Mouse (Mus musculus): ENCODE results near the gene Olfr1513. TPM values are rescaled to one million over a fixed set of nuclear protein-coding genes. Genes with fewer than 3 reads are reported as not detected.
"Not testable (repeated sequence)": the region's sequence is repeated elsewhere in the genome, so short reads cannot be mapped to it uniquely, and the experiment has no call there.

Olfr1513 gene
- not detected in 2 replicates for polyA plus RNA-seq (2014; fragmentation: Nextera tagmentation; extraction: Ambion mirVana)

DNA sequence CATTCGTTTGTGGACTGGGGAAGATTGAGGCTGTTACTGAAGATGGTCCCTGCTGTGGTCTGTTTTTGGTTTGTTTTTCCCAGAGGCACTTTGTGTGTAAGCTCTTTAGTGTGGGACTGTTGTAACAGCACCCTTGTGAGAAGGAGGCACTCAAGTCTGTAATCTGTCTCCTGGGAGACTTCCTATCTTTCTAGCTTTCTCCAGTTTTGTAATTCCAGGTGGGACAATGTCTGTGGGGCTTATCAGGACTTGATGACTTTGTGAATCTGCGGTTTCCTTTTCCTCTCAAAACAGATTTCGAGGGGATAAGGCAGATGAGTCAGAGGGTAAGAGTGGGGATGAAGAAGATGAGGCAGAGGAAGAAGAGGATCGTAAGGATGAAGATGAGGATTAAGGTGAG, at the start of gene Olfr1513:
TSS of gene Olfr1513 (minus strand) at position 101 of the 400 bp plus-strand sequence.
- ATAC-seq (ENCODE audit: low FRiP score), result no peak
- Histone ChIP-seq H3K4me2 (replicated peaks; ENCODE audit: low read depth, low read length) (no peak within 1 kb of the TSS), H3K27ac (ENCODE audit: low read depth, low read length) (no peak within 1 kb of the TSS), H3K9ac (ENCODE audit: low read depth, low read length) (no peak within 1 kb of the TSS), H3K36me3 (ENCODE audit: control insufficient read depth, insufficient read depth, low read length) (no peaks in the 10 kb centered on the region), H3K27me3 (ENCODE audit: control insufficient read depth, insufficient read depth, low read length) (no peaks in the 10 kb centered on the region), H3K4me3 (ENCODE audit: low read depth, low read length) (no peak within 1 kb of the TSS), H3K9me3 (ENCODE audit: control insufficient read depth, low read length) (no peaks in the 10 kb centered on the region), H3K4me1 (replicated peaks; ENCODE audit: control insufficient read depth, insufficient read depth, low read length) (no peaks in the 10 kb centered on the region)
- 82% methylated on average over 4 of the region's 4 CpGs for WGBS
- no peak for DNase-seq (ENCODE audit: low spot score)

DNA sequence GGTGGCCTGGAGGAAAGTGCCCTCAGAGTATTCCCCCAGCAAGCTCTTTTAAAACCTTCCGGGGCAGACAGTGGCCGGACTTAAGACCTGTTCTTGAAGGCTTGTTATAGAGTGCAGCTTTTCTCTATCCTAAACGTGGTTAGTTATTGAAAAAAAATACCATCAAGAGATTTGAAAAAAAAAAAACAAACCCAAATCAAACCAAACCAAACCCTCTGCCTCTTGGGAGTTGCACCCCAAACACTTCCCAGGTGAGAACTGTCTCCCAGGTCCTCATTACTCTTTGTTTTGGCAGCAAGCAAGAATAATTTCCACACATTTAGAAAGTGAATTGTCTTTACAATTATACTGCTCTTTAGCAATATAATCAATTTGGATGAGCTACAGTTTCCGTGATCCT, 41.1 kb upstream of the Olfr1513 start, which contains the start of gene Olfr1511:
TSS of gene Olfr1511 (minus strand) at position 101 of the 400 bp plus-strand sequence.
- 88% methylated on average over 4 of the region's 4 CpGs for WGBS
- H3K4me3 ChIP-seq (ENCODE audit: low read depth, low read length), result no peak within 1 kb of the TSS

DNA sequence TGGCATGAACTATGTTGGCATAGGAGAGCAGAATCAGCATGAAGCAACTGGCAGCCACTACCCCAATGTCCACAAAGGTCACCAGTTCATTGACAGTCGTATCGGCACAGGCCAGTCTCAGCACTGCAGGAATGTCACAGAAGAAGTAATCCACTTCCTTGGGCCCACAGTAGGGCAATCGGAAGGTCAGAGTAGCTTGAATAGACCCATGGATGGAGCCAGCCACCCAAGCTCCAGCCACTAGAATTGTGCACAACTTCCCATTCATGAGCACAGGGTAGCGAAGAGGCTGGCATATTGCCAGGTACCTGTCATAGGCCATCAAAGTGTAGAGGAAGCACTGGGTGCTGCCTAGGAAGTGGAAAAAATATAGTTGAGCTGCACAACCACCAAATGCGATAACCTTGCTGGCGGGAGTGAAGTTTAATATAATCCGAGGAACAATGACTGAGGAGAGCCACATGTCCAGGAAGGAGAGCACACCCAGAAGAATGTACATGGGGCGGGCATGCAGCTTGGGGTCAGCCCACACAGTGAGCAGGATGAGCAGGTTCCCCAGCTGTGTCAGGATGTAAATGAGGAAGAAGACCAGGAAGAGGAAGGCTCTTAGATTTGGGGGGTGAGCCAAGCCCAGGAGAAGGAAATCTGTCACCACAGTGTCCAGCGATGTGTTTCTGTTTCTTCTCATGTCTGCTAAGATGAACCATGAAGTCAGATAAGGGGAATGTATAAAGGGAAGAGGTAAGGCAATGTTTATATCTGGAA, 34.1 kb upstream of the Olfr1513 start:
- H3K4me1 ChIP-seq (replicated peaks; ENCODE audit: control insufficient read depth, insufficient read depth, low read length); H3K9ac ChIP-seq (ENCODE audit: low read depth, low read length); H3K27ac ChIP-seq (ENCODE audit: low read depth, low read length); H3K36me3 ChIP-seq (ENCODE audit: control insufficient read depth, insufficient read depth, low read length); H3K4me2 ChIP-seq (replicated peaks; ENCODE audit: low read depth, low read length); ATAC-seq (ENCODE audit: low FRiP score); H3K4me3 ChIP-seq (ENCODE audit: low read depth, low read length); DNase-seq (ENCODE audit: low spot score); H3K27me3 ChIP-seq (ENCODE audit: control insufficient read depth, insufficient read depth, low read length); H3K9me3 ChIP-seq (ENCODE audit: control insufficient read depth, low read length): not testable (repeated sequence)
- 92% methylated on average over 9 of the region's 9 CpGs for WGBS

More for the DNA sequence above, 41.1 kb upstream of the Olfr1513 start, which contains the start of gene Olfr1511:
- Histone ChIP-seq H3K36me3 (ENCODE audit: control insufficient read depth, insufficient read depth, low read length) (no peaks in the 10 kb centered on the region), H3K27me3 (ENCODE audit: control insufficient read depth, insufficient read depth, low read length) (no peaks in the 10 kb centered on the region), H3K27ac (ENCODE audit: low read depth, low read length) (no peak within 1 kb of the TSS), H3K9ac (ENCODE audit: low read depth, low read length) (no peak within 1 kb of the TSS), H3K4me1 (replicated peaks; ENCODE audit: control insufficient read depth, insufficient read depth, low read length) (no peaks in the 10 kb centered on the region), H3K4me2 (replicated peaks; ENCODE audit: low read depth, low read length) (no peak within 1 kb of the TSS), H3K9me3 (ENCODE audit: control insufficient read depth, low read length) (no peaks in the 10 kb centered on the region)
- DNase-seq (ENCODE audit: low spot score) (no peak), ATAC-seq (ENCODE audit: low FRiP score) (no peak)

DNA sequence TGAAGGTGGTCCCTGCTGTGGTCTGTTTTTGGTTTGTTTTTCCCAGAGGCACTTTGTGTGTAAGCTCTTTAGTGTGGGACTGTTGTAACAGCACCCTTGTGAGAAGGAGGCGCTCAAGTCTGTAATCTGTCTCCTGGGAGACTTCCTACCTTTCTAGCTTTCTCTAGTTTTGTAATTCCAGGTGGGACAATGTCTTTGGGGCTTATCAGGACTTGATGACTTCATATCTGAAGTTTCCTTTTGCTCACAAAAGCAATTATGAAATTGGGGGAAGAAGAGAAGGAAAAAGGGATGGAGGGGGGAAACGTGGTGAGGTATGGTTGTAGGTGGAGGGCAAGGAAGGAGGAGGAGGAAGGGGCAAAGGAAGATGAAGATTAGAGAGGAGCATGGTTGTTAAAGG, 22.9 kb upstream of the Olfr1513 start, which contains the start of gene Olfr1512:
TSS of gene Olfr1512 (minus strand) at position 101 of the 400 bp plus-strand sequence.
- H3K27ac ChIP-seq (ENCODE audit: low read depth, low read length), result no peak within 1 kb of the TSS
- H3K9ac ChIP-seq (ENCODE audit: low read depth, low read length), result no peak within 1 kb of the TSS
- H3K36me3 ChIP-seq (ENCODE audit: control insufficient read depth, insufficient read depth, low read length), result no peaks in the 10 kb centered on the region
- H3K27me3 ChIP-seq (ENCODE audit: control insufficient read depth, insufficient read depth, low read length), result no peaks in the 10 kb centered on the region
- H3K4me1 ChIP-seq (replicated peaks; ENCODE audit: control insufficient read depth, insufficient read depth, low read length), result no peaks in the 10 kb centered on the region
- no peak within 1 kb of the TSS for H3K4me3 ChIP-seq (ENCODE audit: low read depth, low read length)
- ATAC-seq (ENCODE audit: low FRiP score) (no peak), DNase-seq (ENCODE audit: low spot score) (no peak)
- 77% methylated on average over 2 of the region's 2 CpGs for WGBS
- H3K4me2 ChIP-seq (replicated peaks; ENCODE audit: low read depth, low read length), result no peak within 1 kb of the TSS
- H3K9me3 ChIP-seq (ENCODE audit: control insufficient read depth, low read length), result no peaks in the 10 kb centered on the region

DNA sequence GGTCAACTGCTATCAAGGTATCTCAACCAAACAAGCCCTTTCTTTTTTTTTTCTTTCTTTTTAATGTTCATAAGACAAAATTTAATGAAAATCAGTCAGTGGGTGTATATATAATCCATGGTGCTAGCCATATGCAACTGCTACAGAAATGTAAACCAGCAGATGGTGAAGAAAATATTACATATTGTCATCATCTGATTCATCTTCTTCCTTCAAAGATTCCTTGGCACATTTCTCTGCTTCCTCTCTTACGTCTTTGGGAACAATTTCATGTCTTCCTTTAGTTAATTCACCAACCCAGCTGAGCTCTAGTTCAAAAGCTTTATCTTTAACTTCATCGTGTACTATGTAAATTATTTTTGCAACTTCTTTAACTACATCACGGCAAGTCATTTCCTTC, 12.5 kb upstream of the Olfr1513 start:
- H3K27me3 ChIP-seq (ENCODE audit: control insufficient read depth, insufficient read depth, low read length), result no peaks in the 10 kb centered on the region
- H3K9ac ChIP-seq (ENCODE audit: low read depth, low read length), result no peak overlapping the region
- no peak for DNase-seq (ENCODE audit: low spot score)
- no peaks in the 10 kb centered on the region for H3K4me1 ChIP-seq (replicated peaks; ENCODE audit: control insufficient read depth, insufficient read depth, low read length)
- no peak overlapping the region for H3K4me3 ChIP-seq (ENCODE audit: low read depth, low read length)
- 93% methylated on average over 3 of the region's 3 CpGs for WGBS
- H3K27ac ChIP-seq (ENCODE audit: low read depth, low read length), result no peak overlapping the region
- no peak for ATAC-seq (ENCODE audit: low FRiP score)
- no peak overlapping the region for H3K4me2 ChIP-seq (replicated peaks; ENCODE audit: low read depth, low read length)
- H3K9me3 ChIP-seq (ENCODE audit: control insufficient read depth, low read length), result no peaks in the 10 kb centered on the region
- no peaks in the 10 kb centered on the region for H3K36me3 ChIP-seq (ENCODE audit: control insufficient read depth, insufficient read depth, low read length)

DNA sequence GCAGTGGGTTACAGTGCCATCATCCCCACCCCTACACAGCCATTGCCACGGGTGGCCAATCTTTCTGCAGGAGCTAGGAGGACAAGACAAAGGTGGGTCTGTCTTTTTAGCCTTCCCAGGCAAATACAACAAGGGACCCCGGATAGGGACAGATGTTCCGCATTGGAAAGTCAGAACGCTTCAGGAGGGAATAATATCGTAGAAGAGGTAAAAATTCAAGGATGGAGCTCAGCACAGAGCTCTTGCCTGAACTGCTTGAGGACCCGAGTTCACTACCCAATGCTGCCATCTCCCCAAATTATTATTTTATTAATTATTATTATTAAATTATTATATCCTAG, 16.7 kb downstream of the Olfr1513 start:
- H3K36me3 ChIP-seq (ENCODE audit: control insufficient read depth, insufficient read depth, low read length), result no peaks in the 10 kb centered on the region
- H3K27me3 ChIP-seq (ENCODE audit: control insufficient read depth, insufficient read depth, low read length), result no peaks in the 10 kb centered on the region
- H3K4me3 ChIP-seq (ENCODE audit: low read depth, low read length), result no peak overlapping the region
- 0 out of 2 replicates have a peak overlapping the region, but pooled peaks have one; percentile 11 for H3K9ac ChIP-seq (ENCODE audit: low read depth, low read length)
- no peak for DNase-seq (ENCODE audit: low spot score)
- 81% methylated on average over 6 of the region's 6 CpGs for WGBS
- no peak overlapping the region for H3K4me2 ChIP-seq (replicated peaks; ENCODE audit: low read depth, low read length)
- ATAC-seq (ENCODE audit: low FRiP score), result no peak
- H3K27ac ChIP-seq (ENCODE audit: low read depth, low read length), result no peak overlapping the region
- no peaks in the 10 kb centered on the region for H3K4me1 ChIP-seq (replicated peaks; ENCODE audit: control insufficient read depth, insufficient read depth, low read length)
- no peaks in the 10 kb centered on the region for H3K9me3 ChIP-seq (ENCODE audit: control insufficient read depth, low read length)

DNA sequence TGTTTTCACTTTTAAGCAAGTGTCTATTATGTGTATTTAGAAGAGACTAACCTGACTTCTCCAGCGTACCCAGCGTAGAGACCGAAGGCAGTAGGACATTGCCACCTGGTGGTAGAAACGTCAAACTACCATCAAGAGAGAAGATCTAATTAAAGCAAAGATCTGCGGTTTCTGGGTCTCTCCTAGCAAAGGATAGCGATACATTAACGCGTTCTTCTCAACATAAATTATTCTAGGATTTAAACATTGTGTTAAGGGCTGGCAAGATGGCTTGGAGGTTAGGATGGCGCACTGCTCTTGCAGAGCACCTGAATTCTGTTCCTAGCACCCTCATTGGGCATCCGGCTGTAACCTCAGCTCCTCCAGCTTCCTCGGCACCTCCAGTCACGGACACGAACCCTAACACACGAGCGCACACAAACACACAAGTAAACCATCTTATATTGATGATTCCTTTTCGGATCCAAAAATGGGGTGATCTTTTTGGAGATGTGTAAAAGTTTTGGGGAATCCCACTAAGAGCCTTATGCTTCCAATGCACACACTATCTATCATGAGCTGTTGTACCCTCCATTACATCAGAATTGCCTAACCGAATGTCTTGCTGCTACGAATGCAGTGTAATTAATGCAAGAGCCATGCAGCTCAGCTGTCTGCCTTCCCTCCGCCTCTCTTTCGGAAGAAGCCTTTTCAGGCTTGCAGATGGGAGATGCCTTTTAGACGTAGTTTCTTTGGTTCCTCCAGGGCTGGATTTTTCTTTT, 17.3 kb downstream of the Olfr1513 start:
- Histone ChIP-seq H3K27ac (ENCODE audit: low read depth, low read length) (no peak overlapping the region), H3K4me3 (ENCODE audit: low read depth, low read length) (no peak overlapping the region), H3K9ac (ENCODE audit: low read depth, low read length) (0 out of 2 replicates have a peak overlapping the region, but pooled peaks have one; percentile 11), H3K4me2 (replicated peaks; ENCODE audit: low read depth, low read length) (0 out of 2 replicates have a peak overlapping the region, but pooled peaks have one; percentile 12), H3K4me1 (replicated peaks; ENCODE audit: control insufficient read depth, insufficient read depth, low read length) (no peaks in the 10 kb centered on the region), H3K9me3 (ENCODE audit: control insufficient read depth, low read length) (no peaks in the 10 kb centered on the region), H3K36me3 (ENCODE audit: control insufficient read depth, insufficient read depth, low read length) (no peaks in the 10 kb centered on the region), H3K27me3 (ENCODE audit: control insufficient read depth, insufficient read depth, low read length) (no peaks in the 10 kb centered on the region)
- peak; percentile 60; the same call in 1 of the 2 replicates for ATAC-seq (ENCODE audit: low FRiP score)
- WGBS, result 35% methylated on average over 21 of the region's 21 CpGs
- DNase-seq (ENCODE audit: low spot score), result peak; percentile 80

DNA sequence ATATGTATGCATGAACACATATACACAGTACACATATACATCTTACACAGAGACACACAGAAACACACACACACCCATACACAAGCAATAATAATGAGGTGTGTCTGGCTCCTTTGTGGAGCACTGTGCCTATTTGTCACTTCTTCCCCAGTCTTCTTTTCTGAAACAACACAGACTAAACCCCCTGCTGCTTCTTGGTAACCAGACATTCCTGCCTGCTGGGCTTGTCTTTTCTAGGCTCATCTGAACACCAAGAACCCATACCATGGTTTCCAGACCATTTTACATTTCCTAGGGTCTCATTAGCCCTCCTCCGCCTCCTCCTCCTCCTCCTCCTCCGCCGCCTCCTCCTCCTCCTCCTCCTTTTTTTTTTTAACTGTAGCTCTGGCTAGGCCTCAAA, 24.0 kb downstream of the Olfr1513 start:
- Histone ChIP-seq H3K36me3 (ENCODE audit: control insufficient read depth, insufficient read depth, low read length) (no peaks in the 10 kb centered on the region), H3K4me1 (replicated peaks; ENCODE audit: control insufficient read depth, insufficient read depth, low read length) (no peaks in the 10 kb centered on the region; the same call in 1 of the 2 replicates), H3K27me3 (ENCODE audit: control insufficient read depth, insufficient read depth, low read length) (no peaks in the 10 kb centered on the region), H3K9ac (ENCODE audit: low read depth, low read length) (no peak overlapping the region), H3K9me3 (ENCODE audit: control insufficient read depth, low read length) (no peaks in the 10 kb centered on the region), H3K4me2 (replicated peaks; ENCODE audit: low read depth, low read length) (no peak overlapping the region), H3K27ac (ENCODE audit: low read depth, low read length) (peak overlapping the region; percentile 53; the same call in 1 of the 2 replicates), H3K4me3 (ENCODE audit: low read depth, low read length) (no peak overlapping the region)
- ATAC-seq (ENCODE audit: low FRiP score), result no peak
- no peak for DNase-seq (ENCODE audit: low spot score)
- WGBS, result 67% methylated on average over 1 of the region's 3 CpGs

Data from hindbrain, embryonic 11.5 days (tissue).